Mouse (Mus musculus): ENCODE measurements around the gene Xylt1. TPM values are rescaled to one million over a fixed set of nuclear protein-coding genes. Genes with fewer than 3 reads are reported as not detected.

The Xylt1 gene
- total RNA-seq, 2 experiments from 2014 or later, result 1.8 to 2.4 TPM

- no peak for DNase-seq
Observed at GRCm38 (mm10) chr7:117481404-117481803, 100.6 kb downstream of the Xylt1 start.

GRCm38 (mm10) chr7:117482701-117483100 lies 101.9 kb downstream of the Xylt1 start:
- no peak for DNase-seq

- DNase-seq, result no peak
Observed at GRCm38 (mm10) chr7:117484589-117484988, 103.8 kb downstream of the Xylt1 start.

GRCm38 (mm10) chr7:117484989-117485536 lies 104.3 kb downstream of the Xylt1 start:
- DNase-seq, result no peak

- no peak for DNase-seq
Observed at GRCm38 (mm10) chr7:117486425-117487172, 105.8 kb downstream of the Xylt1 start.

GRCm38 (mm10) chr7:117487173-117487490 lies 106.4 kb downstream of the Xylt1 start:
- DNase-seq, result no peak

- DNase-seq, result no peak
Observed at GRCm38 (mm10) chr7:117489973-117490372, 109.2 kb downstream of the Xylt1 start.

GRCm38 (mm10) chr7:117490500-117491205 lies 109.9 kb downstream of the Xylt1 start:
- no peak for DNase-seq

GRCm38 (mm10) chr7:117491495-117491894 lies 110.7 kb downstream of the Xylt1 start:
- no peak for DNase-seq

GRCm38 (mm10) chr7:117494210-117494609 lies 113.4 kb downstream of the Xylt1 start:
- DNase-seq, result peak; percentile 65 to 84

- DNase-seq, result peak; percentile 52 to 58
Observed at GRCm38 (mm10) chr7:117494618-117495310, 114.0 kb downstream of the Xylt1 start.

- no peak for DNase-seq
Observed at GRCm38 (mm10) chr7:117495751-117496150, 115.0 kb downstream of the Xylt1 start.

- DNase-seq, result no peak
Observed at GRCm38 (mm10) chr7:117498173-117498572, 117.4 kb downstream of the Xylt1 start.

- DNase-seq, result no peak
Observed at GRCm38 (mm10) chr7:117501355-117502181, 120.8 kb downstream of the Xylt1 start.

- no peak for DNase-seq
Observed at GRCm38 (mm10) chr7:117502415-117502814, 121.6 kb downstream of the Xylt1 start.

GRCm38 (mm10) chr7:117503714-117504113 lies 122.9 kb downstream of the Xylt1 start:
- DNase-seq, result no peak

GRCm38 (mm10) chr7:117505791-117506190 lies 125.0 kb downstream of the Xylt1 start:
- DNase-seq, result no peak

GRCm38 (mm10) chr7:117507351-117507750 lies 126.6 kb downstream of the Xylt1 start:
- DNase-seq, result no peak

- DNase-seq, result no peak
Observed at GRCm38 (mm10) chr7:117508090-117508489, 127.3 kb downstream of the Xylt1 start.

- DNase-seq, result no peak
Observed at GRCm38 (mm10) chr7:117510113-117510512, 129.3 kb downstream of the Xylt1 start.

- DNase-seq, result no peak
Observed at GRCm38 (mm10) chr7:117512301-117512700, 131.5 kb downstream of the Xylt1 start.

GRCm38 (mm10) chr7:117515794-117516193 lies 135.0 kb downstream of the Xylt1 start:
- no peak for DNase-seq

Measured in heart, adult 18-20 months (tissue).